9 mouse cellular contexts compared by ENCODE assay signal in genomic region chr9:102544116-102544772, GRCm38 (mm10). TPM values are rescaled to one million over a fixed set of nuclear protein-coding genes. Genes with fewer than 3 reads are reported as not detected.
DNase-seq lines count a peak whose midpoint lies in the region; ATAC-seq lines count a peak whose summit lies in the region.
"Had no signal": no experiment of that assay in that cellular context is flagged by ENCODE, and none has a peak within 500 bp of the region (broad histone marks: within the 10 kb centered on the region; RNA-seq: fewer than 3 reads in every experiment).

No protein-coding gene starts in this region.

- 0 out of 2 replicates have a peak overlapping the region, but pooled peaks have one; percentile 46 for H3K9ac ChIP-seq in heart, embryonic 12.5 days
- H3K9ac ChIP-seq in forebrain, embryonic 16.5 days (replicated peaks; ENCODE audit: low read depth, low read length), result peak overlapping the region; percentile 76
- H3K9ac ChIP-seq in midbrain, embryonic 11.5 days (ENCODE audit: low read length), result peak overlapping the region; percentile 58

- ATAC-seq in heart, embryonic 12.5 days (ENCODE audit: insufficient number of reproducible peaks, low FRiP score), result peak; percentile 71
- ATAC-seq in forebrain, embryonic 16.5 days, result peak; percentile 78
- peak; percentile 75 for ATAC-seq in midbrain, embryonic 11.5 days (ENCODE audit: low FRiP score)

- peaks cover 71% of the 10 kb centered on the region for H3K27me3 ChIP-seq in heart, embryonic 12.5 days (replicated peaks)
- H3K27me3 ChIP-seq in forebrain, embryonic 16.5 days (replicated peaks; ENCODE audit: control insufficient read depth, insufficient read depth, low read length), result peaks cover 4% of the 10 kb centered on the region; the same call in 1 of the 2 replicates
- H3K27me3 ChIP-seq in midbrain, embryonic 11.5 days (ENCODE audit: control insufficient read depth, insufficient read depth, low read length), result peaks cover 22% of the 10 kb centered on the region; the same call in 1 of the 2 replicates

- peaks cover 17% of the 10 kb centered on the region for H3K4me1 ChIP-seq in heart, embryonic 12.5 days (replicated peaks)
- peaks cover 42% of the 10 kb centered on the region for H3K4me1 ChIP-seq in forebrain, embryonic 16.5 days (replicated peaks; ENCODE audit: control insufficient read depth, insufficient read depth, low read length)
- peaks cover 25% of the 10 kb centered on the region for H3K4me1 ChIP-seq in midbrain, embryonic 11.5 days (ENCODE audit: control insufficient read depth, insufficient read depth, low read length)

- H3K36me3 ChIP-seq in heart, embryonic 12.5 days, result no peaks in the 10 kb centered on the region
- no peaks in the 10 kb centered on the region for H3K36me3 ChIP-seq in forebrain, embryonic 16.5 days (ENCODE audit: control insufficient read depth, insufficient read depth)
- no peaks in the 10 kb centered on the region for H3K36me3 ChIP-seq in midbrain, embryonic 11.5 days (ENCODE audit: control insufficient read depth, insufficient read depth, low read length)

- H3K9me3 ChIP-seq in heart, embryonic 12.5 days (replicated peaks), result no peaks in the 10 kb centered on the region
- no peaks in the 10 kb centered on the region for H3K9me3 ChIP-seq in forebrain, embryonic 16.5 days (ENCODE audit: control insufficient read depth, low read length)
- H3K9me3 ChIP-seq in midbrain, embryonic 11.5 days (ENCODE audit: control insufficient read depth, low read length), result no peaks in the 10 kb centered on the region

- no peak for DNase-seq in heart, postnatal 14 days
- peak; percentile 6 for DNase-seq in cerebellum, adult 9-10 months
- DNase-seq in midbrain, embryonic 11.5 days (ENCODE audit: low spot score, missing footprints), result peak; percentile 93
- no peak for DNase-seq in urinary bladder, postnatal 10 days (ENCODE audit: low spot score)
- DNase-seq in spleen, postnatal 36 days (ENCODE audit: low spot score in 2 of 2), result no peak
- no peak for DNase-seq in thymus, adult 18-20 months

- intact Hi-C loops in heart, postnatal 14 days (cut with DNase I), result loop anchor here (1.0 to 10.0 kb wide), 4 partner anchors 139 to 1229 kb away; no protein-coding TSS in a partner anchor

- peak overlapping the region; percentile 73 for H3K4me2 ChIP-seq in heart, embryonic 12.5 days
- peak overlapping the region; percentile 93 for H3K4me2 ChIP-seq in forebrain, embryonic 16.5 days (ENCODE audit: low read length)
- peak overlapping the region; percentile 55 for H3K4me2 ChIP-seq in midbrain, embryonic 11.5 days

- 15% methylated on average over 11 of the region's 11 CpGs for WGBS in heart, embryonic 12.5 days
- WGBS in forebrain, embryonic 16.5 days, result 3% methylated on average over 11 of the region's 11 CpGs
- WGBS in midbrain, embryonic 11.5 days, result 18% methylated on average over 11 of the region's 11 CpGs

- no peak overlapping the region for H3K27ac ChIP-seq in heart, embryonic 12.5 days (ENCODE audit: poor library complexity, severe bottlenecking)
- H3K27ac ChIP-seq in forebrain, embryonic 16.5 days (ENCODE audit: low read length), result peak overlapping the region; percentile 99
- peak overlapping the region; percentile 52 for H3K27ac ChIP-seq in midbrain, embryonic 11.5 days (ENCODE audit: low read depth, low read length)

- H3K4me3 ChIP-seq in heart, embryonic 12.5 days, result peak overlapping the region; percentile 33
- H3K4me3 ChIP-seq in forebrain, embryonic 16.5 days (replicated peaks; ENCODE audit: low read length), result peak overlapping the region; percentile 46
- peak overlapping the region; percentile 21 for H3K4me3 ChIP-seq in midbrain, embryonic 11.5 days (ENCODE audit: low read depth, low read length)

RNA-seq across cellular contexts. Expression of gene Ky, which starts 38.7 kb away (rescaled TPM):
- 0.94 and 2.1 TPM in 2 replicates for polyA plus RNA-seq in heart, embryonic 12.5 days (2016; fragmentation: Nextera tagmentation; extraction: Ambion mirVana)
- total RNA-seq in heart, postnatal 14 days (2021), result 10 to 100 TPM; 29.2 to 32.2 TPM
- polyA plus RNA-seq in forebrain, embryonic 16.5 days (2015; fragmentation: Nextera tagmentation; extraction: Ambion mirVana), result 0.16 and 0.33 TPM in 2 replicates
- 0.18 and 0.44 TPM in 2 replicates for polyA plus RNA-seq in midbrain, embryonic 11.5 days (2014; fragmentation: Nextera tagmentation; extraction: Ambion mirVana)
- total RNA-seq: common myeloid progenitor, adult 5-6 weeks had no signal

Comparison
In these comparisons a context has a peak if more than half of its experiments do, and no peak if none do; other contexts are left out.
1. DNase-seq: peak in cerebellum, adult 9-10 months (single experiment) and midbrain, embryonic 11.5 days (single experiment); none in heart, postnatal 14 days (0 of 2), urinary bladder, postnatal 10 days (single experiment), spleen, postnatal 36 days (0 of 2) and thymus, adult 18-20 months (0 of 2).
2. Peak in every context shown above with its lines, with median percentiles within 50 percentile points of each other: ATAC-seq, H3K4me2 ChIP-seq, H3K4me3 ChIP-seq and H3K9ac ChIP-seq.